Mouse (Mus musculus) heart, postnatal 14 days (tissue): ENCODE measurements at regions not wholly inside any gene's neighbourhood (a gene's known extent, or its start where the extent isn't known, plus 50 kb on each side); places are given as distances from the start of the nearest gene placed in this dataset.

ENCODE experiments used
- DNase-seq, 2 experiments: peaks; one replicate each; pipeline ENCODE4 v3.0.0; 2021 to 2022
- intact Hi-C: fragments of 180-260 bp; cut with DNase I; formaldehyde crosslinking; loops from one replicate; pipeline ENCODE4 v1.15.1; 2025

DNA sequence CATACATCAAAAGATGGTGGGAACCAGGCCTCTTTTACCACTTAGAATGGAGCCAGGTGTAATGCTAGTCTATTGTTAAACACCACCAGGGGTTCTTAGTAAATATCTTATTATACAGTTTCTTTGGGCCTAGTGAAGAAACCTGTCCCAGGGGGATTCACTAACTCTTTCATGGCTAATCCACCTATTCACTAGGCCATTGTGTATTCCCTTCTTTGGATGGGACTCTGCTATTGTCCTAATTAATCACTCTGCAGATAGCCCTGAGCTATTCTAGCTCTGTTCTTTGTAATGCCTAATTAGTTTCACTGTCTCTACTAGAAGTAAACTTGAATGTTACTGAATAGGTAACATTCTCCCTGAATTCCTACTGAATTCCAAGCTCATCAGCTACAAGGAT, 107.6 kb upstream of the Ahr start:
- DNase-seq, result no peak
- intact Hi-C loops, result no loop called here

GRCm38 (mm10) chr12:35641741-35642140, 106.9 kb upstream of the Ahr start:
- intact Hi-C loops, result no loop called here
- DNase-seq, result no peak

DNA sequence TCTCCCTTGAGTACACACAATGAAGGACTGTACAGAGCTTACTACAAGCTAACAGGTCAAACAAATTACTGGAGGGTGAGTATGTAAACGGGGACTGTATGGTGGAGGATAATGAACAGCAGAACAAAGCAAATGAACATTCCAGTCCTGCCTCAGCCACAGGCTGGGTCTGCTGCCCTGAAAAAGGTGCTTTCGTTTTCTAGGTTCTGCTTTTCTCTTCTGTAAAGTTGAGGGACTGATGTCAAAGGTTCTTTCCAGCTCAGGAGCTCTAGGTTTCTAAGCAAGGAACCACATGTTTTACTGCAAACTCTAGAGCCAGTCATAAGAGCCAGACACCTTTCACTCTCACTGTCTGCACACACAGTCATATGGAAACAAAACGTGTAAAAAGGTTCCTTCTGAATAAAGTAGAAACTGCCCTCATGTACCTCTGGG, 106.1 kb upstream of the Ahr start:
- intact Hi-C loops, result no loop called here
- DNase-seq, result no peak

DNA sequence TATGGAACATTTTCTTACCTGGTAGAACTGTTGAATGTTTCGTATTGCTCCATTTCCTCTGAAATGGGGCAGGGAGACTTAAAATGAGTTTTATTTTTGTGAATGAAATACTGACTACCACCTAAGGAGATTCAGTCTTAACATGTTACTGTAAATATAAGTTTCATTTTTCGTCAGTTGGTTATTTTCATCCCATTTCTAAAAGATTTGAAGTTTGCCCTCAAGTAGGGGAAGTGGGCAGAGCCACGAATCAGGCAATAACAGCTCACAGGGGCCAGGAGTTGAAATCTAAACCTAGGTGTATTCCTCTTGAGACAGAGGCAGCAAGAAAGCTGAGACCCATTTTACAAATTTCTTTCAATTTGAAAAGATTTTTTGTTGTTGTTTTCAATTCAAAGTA, 88.6 kb upstream of the Ahr start:
- intact Hi-C loops, result no loop called here
- no peak for DNase-seq

GRCm38 (mm10) chr12:35614885-35615284, 80.0 kb upstream of the Ahr start:
- intact Hi-C loops, result no loop called here
- no peak for DNase-seq

- intact Hi-C loops, result no loop called here
Measured at GRCm38 (mm10) chr12:35607652-35608051, 72.8 kb upstream of the Ahr start.

GRCm38 (mm10) chr12:35603742-35604141, 68.9 kb upstream of the Ahr start:
- DNase-seq, result no peak
- intact Hi-C loops, result no loop called here

More at GRCm38 (mm10) chr12:35607652-35608051, 72.8 kb upstream of the Ahr start:
- no peak for DNase-seq

DNA sequence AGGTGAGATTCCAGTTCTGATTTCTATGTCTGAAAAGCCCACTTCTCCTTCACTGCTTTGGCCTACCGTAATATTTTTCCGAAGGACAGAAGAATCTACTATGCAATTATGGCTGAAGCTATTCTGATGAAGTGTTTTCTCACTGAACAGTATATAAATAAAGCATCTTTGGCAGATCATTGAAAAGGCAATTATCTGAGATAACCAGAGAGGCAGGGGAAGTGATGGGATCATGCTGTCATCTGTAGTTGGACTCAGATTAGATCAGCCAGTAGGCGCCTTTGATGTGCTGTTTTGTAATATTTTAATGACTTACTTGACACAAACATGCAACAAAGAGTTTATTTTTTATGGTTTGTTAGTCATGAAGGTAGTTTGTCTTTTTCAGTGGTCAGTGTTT, 67.8 kb upstream of the Ahr start:
- no peak for DNase-seq
- intact Hi-C loops, result no loop called here

- no peak for DNase-seq
- intact Hi-C loops, result no loop called here
Measured at GRCm38 (mm10) chr12:35598298-35598697, 63.5 kb upstream of the Ahr start.

GRCm38 (mm10) chr12:35592866-35593265, 58.0 kb upstream of the Ahr start:
- intact Hi-C loops, result no loop called here
- no peak for DNase-seq
